Mouse (Mus musculus) megakaryocyte, adult 5-6 weeks (primary cell): ENCODE data around the gene Mrto4. TPM values are rescaled to one million over a fixed set of nuclear protein-coding genes. Genes with fewer than 3 reads are reported as not detected.
A peak's percentile ranks its signal among the peaks of the same experiment; 100 is the strongest.
"Not testable (repeated sequence)": the region's sequence is repeated elsewhere in the genome, so short reads cannot be mapped to it uniquely, and the experiment has no call there.

Source experiments
- ATAC-seq: 2 replicates; pipeline ENCODE4 v1.8.0; 2016; ENCODE audit warnings: mild to moderate bottlenecking, inconsistent platforms; ENCODE audit not compliant: poor library complexity, severe bottlenecking
- total RNA-seq, 2 experiments: library from RNA; stranded (forward) in 1 of 2; stranded (reverse) in 1 of 2; fragments of 153-499, 151-499 nt in 1 of 2; fragments of 221-1000, 200-1000 nt in 1 of 2; gene quantifications; 2 replicates each; pipeline versions ENCODE4 v1.2.3 to v1.2.4; 2015 to 2017

Mrto4 gene
- total RNA-seq (2015) (47.1 and 52.4 TPM in 2 replicates), total RNA-seq (2017) (23.7 and 33.9 TPM in 2 replicates)

DNA sequence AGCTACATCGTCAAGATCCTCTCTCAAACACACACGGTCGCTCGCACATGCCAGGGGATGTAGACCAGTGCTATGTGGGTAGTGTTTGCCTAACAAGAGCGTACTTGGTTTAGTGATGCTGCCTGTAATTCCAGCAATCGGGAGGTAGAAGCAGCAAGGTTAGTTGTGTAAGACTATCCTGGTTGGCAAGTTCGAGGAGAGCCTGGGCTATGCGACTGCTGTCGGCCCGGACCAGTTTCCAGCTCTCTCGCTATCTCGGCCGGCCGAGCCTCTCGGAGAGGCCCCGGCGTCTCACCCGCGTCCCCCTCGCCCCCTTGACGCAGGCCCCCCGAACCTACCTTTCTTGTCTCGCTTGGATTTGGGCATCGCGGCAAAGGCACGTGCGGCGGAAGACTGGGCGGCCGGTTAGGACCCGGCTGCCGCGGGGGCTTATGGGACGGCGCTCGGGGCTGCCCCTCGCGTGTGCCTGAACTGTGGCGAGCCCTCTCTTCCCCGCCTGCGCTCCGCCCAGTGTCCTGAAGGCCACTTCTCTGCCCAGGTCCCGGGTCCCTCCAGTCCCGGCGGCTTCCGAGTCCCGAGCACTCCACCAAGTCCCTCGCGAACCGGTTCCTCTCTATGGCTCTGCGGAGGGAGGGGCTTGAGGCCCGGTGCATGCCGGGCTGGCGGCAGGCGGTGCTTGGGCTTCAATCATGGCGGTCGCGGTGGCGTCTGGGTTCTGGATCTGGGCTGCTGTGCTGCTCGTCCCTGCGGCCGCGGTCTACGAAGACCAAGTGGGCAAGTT is at the start of gene Mrto4, which contains the start of the genes Emc1 and Ubr4:
Mrto4 (minus strand) TSS at position 646 of the 781 bp plus-strand sequence.
Emc1 (plus strand) TSS at position 657 of the 781 bp plus-strand sequence.
Ubr4 (plus strand) TSS at position 679 of the 781 bp plus-strand sequence.
- ATAC-seq = peak; percentile 99

DNA sequence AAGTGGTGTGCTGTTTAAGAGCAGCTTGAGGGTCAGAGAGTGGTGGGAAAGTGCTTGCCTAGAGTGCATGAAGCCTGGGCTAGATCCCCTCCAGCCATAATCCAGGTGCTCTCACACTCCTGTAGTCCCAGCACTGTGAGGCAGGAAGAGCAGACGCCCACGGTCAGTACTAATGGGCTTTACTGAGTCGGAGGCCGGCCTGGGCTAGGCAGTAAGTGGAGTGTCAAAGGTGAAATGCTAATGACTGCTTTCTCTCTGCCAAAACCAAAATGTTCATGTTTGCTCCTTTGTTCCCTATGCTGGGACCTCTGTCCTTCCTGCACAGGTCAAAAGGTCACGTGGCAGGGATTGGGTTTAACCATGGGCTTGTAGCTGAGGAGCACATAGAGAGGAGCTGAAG is 48.1 kb upstream of the Mrto4 start:
- ATAC-seq = no peak

DNA sequence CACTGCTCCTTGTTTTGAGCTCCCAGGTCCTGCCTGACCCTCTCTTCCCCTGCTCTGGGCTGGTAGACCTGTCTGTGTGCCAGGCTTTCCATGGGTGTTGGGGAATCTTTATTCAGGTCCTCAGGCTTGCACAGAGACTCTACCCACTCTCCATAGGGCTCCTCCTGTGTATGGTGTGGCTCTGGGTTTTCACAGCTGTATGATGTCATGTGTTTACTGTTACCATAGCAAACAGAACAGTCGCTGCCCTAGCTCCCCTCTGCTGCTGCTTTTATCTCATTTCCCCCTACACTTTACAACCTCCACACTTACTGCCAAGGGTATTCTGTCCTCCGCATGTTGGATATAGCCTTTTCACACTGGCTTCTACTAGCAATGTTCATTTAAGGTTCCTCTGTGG is 43.1 kb upstream of the Mrto4 start:
- ATAC-seq = no peak

DNA sequence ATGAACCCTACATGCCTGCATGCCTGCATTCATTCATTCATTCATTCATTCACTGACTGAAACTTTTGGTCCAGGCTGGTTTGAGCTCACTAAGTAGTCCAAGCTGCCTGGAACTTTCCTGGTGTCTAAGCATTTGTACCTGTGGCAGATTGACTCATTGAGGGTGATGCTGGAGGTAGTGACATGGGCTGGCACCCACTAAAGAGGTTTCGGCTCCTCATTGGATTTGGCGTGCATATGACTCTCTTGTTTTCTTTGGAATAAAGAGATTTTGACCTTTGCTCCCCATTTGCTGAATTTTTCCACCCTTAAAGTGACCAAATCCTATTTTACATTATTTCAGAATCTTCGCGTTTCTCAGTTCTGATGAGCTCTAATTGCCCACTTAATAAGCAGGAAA is 37.2 kb upstream of the Mrto4 start:
- no peak for ATAC-seq

DNA sequence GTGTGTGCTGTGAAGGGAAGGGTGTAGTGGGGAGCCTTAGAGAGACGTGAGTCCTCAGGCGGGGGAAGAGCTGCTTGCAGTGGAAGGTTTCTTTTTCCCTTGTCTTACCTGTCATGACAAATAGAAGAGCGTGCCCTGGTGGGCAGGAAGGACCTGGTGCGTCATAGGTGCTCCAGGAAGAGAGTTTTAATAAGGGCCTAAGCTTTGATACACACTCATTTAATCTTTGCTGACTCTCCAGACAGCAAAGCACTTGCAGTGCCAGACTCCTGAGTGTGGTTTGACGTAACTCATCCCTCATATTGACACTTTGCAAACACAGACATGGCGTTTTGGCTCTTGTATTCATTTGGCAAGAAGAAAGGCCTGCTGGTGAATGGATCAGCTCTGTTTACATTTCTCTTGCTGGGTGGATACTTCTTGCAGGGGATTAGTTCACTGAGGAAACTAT is 34.5 kb upstream of the Mrto4 start:
- ATAC-seq = no peak

DNA sequence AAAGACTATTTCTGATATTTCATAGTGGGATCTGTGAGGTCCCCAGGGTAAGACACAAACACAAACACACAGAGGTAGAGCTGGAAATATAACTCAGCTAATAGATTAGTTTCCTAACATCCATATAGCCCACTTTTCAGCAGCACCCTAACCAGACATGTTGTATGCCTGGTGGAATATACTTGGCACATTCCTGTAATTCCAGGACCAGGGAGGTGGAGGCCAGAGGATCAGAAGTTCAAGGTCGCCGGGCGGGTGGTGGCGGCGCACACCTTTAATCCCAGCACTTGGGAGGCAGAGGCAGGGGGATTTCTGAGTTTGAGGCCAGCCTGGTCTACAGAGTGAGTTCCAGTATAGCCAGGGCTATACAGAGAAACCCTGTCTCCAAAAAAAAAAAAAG is 33.5 kb upstream of the Mrto4 start:
- ATAC-seq = not testable (repeated sequence)

DNA sequence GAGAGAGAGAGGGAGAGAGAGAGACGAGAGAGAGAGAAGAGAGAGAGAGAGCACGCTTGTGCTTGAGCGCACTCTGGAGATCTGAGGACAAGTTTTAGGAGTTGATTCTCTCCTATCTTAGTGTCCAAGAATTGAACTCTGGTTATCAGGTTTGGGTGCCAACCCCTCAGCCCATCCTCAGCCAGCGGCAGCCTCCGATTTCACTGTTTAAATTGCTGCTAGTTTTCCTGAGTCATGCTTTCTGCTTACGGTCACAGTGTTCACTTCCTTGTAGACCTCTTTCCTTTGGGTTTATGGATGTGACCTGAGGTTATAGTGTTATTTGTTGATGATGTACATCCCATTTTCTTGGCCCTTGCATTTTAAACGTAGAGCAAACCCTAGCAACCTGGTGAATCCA is 29.9 kb upstream of the Mrto4 start:
- no peak for ATAC-seq

DNA sequence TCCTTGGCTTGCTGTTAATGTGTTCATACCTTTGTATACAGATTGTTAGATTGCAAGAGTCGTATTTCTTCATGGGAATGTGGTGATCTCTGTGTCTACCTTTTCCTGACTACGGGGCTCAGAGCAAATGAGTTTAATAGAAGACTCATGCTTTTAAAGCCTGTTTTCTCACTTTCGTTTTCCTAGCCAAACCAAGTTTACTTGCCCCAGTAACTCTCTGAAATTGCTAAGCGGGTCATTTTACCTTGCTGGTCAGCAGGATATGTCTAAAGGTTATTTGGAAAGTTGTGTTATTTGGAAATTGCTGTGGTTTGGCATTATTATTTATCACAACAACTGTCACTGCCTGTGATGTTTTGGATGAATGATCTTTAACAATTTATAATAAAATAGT is 29.1 kb upstream of the Mrto4 start:
- no peak for ATAC-seq

DNA sequence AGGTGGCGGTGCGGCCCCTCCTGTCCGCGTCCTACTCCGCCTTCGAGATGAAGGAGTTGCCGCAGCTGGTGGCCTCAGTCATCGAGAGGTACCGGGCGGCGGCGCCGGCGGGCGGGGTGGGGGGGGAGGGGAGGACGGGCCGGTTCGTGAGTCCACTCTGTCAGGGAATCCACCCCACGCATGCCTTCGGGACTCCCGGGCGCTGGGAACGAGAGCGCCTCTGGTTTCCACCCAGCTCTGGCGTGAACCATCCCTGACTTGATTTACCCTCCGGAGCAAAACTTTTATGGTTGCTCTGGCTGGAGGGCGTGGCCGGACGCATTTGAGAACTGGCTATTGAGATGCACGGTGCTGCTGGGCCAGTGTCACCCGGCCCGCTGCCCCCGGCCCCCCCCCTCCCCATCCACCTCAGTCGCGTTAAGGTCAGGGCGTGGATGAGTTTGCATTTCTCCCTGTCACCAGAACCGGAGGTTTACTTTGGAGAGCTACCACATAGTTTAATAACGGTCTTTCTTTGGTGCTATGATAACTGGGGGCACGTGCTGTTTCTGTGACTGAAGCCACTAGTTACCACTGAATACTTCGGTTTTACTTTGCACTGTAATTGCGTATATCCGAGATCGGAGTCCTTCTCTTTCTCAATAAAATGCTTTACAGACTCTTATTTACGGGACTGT is 28.5 kb upstream of the Mrto4 start:
- ATAC-seq = peak; percentile 37

DNA sequence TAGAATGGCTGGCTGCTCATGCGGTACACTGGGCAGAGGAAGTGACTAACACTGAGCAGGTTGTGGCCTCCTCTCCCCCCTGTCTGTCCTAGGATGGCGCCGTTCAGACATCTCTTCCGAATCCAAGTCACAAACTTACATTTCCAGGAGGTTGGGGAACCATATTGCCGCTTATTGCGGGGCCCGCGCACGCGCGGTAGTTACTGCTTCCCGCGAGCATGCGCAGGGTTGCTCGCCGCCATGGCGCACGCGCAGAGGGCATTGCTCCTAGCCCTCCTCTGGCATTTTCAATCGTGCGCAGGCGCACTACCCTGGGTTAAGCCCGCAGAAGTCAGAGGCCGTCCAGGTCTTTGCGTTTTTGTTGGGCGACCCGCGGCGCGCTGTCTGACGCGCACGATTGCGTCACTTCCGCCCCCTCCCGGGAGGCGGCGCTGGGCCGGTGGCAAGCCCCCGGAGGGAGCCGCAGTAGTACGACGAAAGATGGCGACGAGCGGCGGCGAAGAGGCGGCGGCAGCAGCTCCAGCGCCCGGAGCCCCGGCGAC is 27.9 kb upstream of the Mrto4 start:
- peak; percentile 96 for ATAC-seq

DNA sequence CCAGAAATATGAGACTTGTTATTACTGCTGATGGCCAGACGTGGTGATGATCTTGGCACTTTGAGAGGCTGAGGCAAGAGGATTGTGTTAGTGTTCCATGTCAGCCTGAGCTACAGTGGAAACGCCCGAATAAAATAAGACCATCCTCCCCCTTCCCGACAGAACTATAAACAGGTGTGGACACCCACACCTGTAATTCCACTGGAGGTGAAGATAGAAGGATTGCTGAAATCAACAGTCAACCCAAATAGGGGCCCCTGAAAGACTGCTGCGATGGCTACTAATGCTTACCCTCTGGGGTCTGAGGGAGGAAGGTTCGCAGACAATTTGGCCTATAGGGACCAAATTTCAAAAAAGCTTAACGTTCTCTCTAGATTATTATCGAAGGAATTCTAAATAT is 27.3 kb upstream of the Mrto4 start:
- ATAC-seq = no peak

DNA sequence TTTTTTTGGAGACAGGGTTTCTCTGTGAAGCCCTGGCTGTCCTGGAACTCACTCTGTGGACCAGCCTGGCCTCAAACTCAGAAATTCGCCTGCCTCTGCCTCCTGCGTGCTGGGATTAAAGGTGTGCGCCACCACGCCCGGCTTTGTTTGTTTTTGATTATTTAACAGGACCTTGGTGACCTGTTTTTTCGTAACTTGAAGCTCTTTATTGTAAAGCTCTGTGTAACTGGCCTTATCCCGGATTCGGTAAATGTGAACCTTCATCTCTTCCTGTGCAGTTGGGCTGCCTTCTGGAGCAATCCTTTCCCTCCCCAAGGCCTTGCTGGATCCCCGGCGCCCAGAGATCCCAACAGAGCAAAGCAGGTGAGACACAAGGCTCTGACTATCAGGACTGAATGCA is 21.2 kb upstream of the Mrto4 start:
- no peak for ATAC-seq

DNA sequence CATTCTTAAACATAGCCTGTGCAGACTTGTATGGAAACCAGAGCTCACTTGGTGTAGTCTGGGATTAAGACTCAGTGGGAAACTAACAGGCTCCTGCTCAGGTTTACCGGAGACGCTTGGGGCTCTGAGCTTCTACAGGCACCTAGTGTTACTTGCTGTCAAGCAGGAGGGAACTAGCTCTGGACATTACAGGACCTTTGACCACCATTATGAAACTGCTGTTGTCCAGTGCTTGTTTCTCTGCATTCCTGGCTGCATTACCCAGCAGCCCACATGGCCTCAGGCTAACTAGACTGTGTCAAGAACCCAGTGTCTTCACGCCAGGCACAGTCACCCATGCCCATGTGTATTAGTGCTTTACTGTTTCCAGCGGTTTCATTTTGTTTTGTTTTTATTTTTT is 20.8 kb upstream of the Mrto4 start:
- no peak for ATAC-seq

DNA sequence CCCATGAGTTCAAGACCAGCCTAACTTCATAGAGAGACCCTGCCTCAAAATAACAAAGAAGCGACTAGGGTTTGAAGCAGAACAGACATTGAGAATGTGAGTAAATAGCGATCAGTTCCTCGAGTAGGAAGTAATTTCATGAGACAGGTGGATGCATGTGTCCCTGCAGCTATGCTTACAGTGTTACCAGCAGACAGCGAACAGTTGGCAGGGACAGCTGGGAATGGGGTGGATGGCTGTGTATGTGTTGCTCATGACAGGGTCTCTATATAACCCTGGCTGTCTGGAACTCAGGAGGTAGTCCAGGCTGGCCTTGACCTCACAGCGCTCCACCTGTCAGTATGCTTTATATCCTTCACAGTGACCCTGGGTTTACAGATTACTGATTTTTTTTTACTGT is 15.7 kb upstream of the Mrto4 start:
- ATAC-seq = no peak

DNA sequence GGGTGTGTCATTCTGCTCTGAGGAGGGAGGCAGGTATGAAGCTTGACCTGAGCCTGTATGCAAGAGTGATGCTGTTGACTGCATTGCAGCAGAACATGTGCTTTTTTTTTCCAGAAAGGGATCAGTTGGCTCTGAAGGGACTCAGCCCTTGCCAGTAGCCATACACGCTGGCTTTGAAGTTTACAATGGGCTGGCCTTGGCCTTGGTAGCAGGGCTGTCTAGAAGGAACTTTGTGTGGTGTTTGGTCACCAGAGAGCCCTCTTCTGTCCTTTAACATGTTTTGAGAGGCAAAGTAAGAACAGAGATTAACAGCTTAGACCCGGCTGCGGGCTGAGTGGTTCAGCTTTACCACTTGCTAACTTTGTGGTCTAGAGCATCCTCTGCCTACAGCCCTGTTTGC is 15.0 kb upstream of the Mrto4 start:
- ATAC-seq = no peak

DNA sequence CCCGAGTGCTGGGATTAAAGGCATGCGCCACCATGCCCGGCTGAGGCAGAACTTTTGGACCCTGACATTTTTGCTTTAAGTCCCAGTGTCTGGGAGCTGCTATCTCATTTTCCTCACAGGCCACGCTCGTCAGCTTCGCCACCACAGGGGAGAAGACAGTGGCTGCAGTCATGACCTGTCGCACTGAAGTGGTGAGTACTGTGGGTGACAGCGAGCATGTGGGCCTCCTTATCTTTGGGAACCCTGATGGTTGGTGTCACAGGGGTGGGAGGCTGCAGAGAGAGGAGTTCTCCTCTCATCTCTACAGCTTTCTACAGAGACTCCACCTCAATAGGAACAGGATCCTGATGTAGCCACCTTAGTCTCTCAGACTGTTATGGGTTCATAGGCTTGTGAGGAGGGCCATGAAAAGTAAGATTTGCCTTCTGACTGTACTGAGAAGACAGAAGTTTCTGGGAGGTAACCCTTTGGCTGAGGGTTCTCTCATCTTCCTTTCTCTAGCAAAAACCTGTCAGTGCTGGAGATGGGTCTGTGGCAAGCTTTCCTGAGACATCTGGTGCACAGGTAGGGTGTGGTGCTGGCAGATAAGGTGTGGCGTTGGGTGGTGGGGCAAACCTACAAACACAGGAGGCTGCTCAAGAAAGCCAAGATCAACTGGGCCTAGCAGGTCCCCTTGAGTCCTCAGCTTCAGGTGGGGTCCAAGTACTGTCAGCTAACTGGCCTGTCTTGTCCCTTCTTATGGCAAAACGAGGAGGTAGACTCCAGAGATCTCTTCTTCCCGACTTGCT is 8.6 kb upstream of the Mrto4 start:
- ATAC-seq = no peak

DNA sequence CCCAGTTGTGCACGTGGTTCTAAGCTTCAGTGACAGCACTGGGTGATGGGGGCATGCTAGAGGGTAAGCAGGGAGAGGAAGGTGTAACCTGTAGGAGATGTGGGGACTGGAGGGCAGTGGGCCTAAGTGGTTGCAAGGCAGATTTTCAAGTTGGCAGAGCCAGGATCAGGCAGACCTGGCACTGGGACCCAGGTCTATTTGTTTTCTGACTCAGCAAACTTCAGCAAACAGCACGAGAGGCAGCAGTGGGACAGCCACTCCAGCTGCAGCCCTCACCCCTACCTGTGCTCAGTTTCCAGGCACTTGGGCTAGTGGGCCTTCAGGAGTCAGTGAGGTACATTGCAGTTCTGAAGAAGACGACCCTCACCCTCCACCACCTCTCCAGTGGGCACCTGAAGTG is 4.8 kb upstream of the Mrto4 start:
- ATAC-seq = no peak

DNA sequence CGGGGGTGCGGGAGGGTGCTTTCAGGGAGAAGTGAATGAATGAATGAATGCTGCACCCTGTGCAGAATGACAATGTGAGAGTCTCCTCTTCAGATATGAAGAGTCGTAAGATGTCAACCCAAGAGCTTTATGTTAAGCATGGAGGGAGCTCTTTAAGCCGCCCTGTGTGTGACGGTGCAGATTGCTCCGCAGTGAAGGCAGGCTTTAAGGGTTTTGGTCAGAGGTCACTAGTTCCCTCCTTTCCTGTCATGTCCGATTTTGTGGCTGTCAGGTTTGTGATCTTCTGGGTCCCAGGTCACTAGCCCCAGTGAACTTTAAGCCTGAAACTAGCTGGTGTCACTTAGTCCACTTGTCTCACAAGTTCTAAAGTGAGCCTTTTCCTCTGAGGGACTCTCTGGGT is 456 bp upstream of the Mrto4 start:
- peak; percentile 14; the same call in 1 of the 2 replicates for ATAC-seq

DNA sequence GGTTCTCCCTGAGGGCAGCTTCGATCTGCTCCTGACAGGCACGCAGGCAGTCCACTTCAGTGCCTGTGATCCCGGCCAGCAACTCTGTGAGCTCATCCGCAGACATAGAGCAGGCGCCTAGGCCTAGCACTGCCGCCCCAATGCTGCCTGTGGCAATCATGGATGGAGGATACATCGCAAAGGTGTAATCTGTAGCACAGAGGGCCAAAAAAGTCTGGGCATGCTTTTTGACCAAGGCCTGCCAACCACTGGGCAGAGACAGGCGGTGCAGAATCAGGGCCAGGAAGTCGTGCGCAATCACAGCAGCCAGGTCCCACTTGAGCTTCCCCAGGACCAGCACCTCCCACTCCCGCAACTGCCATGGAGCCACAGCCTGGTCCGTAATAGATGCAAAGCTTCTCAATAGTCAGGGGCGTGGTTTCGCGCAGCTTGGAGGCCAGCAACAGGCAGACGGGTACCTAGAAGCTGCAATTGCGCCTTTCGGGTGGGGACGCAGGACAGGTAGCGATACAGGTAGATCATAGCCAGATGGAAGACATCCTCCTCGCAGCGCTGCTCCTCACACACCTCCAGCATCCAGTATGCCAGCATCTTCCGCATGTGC is 6.9 kb downstream of the Mrto4 start:
- ATAC-seq = no peak

DNA sequence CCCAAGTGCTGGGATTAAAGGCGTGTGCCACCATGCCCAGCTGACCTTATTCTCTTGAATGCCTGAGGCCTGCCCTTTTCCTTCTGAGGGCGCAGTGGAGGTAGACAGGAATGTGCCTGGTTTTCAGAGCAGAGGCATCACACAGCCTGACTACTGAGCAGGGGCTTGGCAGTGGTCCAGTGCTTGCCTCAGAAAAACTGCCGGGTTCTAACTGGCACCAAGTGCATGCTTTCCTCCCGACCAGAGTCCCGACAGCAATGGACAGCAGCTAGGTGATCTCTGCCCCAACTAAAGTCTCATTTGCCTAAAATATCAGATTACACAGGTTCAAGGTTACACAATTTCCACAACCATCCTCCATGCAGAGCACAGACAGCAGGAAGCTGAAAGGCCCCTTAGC is 8.7 kb downstream of the Mrto4 start:
- ATAC-seq = peak; percentile 43; the same call in 1 of the 2 replicates
